Mouse (Mus musculus) lung, postnatal 14 days (tissue): Measurements from ENCODE around the gene Arhgap23.

Source experiments
- DNase-seq: peaks from one replicate; pipeline ENCODE4 v3.0.0; 2021

The Arhgap23 gene

DNA sequence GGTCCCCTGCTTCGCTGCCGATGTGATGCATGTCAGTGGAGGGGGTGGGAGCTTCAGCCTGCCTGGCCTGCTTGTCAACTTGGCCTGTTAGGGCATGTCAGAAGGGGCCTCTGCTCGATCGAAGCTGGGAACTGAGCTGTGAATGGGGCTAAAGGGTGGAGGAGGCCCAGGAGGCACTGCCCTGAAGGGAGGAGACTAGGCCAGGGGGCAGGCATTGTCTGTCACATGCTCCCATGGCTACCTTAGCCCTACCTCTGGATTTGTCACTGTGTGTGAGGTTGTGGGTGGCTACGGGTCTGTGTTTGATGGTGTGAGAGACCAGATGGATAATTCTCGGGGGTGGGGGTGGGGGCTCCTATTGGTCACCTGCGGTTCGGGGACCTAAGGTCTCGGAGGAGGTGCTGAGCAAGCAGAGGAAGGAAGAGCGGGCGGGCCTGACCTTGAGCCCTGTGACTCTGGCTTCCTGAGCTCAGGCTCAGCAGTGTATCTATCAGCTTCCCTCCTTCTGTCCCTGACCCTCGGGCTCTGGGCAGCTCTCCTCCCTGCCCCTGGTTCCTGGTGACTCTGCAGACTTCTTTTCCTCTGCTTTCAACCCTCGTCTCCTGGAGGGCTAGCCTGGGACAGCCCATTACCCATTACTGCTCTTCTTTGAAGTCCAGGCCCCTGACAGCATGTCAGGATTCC lies 20.6 kb downstream of the Arhgap23 start:
- DNase-seq = peak; percentile 36

DNA sequence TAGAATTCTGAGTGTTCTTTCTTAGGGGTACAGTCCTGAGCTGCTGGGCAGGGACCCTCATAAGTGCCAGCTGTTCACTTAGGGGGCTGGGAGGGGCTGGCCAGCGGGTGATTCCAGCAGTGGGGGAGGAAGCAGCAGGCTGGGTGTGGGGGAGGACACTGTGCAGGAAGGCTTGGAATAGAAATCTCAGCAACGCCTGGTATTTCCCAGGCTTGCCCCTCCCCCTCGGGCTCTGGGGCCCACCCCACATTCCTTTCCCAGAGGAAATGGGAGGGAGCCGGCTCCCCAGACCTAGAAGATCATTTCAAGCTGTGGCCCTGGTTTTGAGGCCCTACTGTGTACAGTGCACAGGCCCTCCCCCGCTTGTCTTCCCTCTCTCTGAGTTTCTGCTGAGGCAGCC lies 22.4 kb downstream of the Arhgap23 start:
- DNase-seq = peak; percentile 90

DNA sequence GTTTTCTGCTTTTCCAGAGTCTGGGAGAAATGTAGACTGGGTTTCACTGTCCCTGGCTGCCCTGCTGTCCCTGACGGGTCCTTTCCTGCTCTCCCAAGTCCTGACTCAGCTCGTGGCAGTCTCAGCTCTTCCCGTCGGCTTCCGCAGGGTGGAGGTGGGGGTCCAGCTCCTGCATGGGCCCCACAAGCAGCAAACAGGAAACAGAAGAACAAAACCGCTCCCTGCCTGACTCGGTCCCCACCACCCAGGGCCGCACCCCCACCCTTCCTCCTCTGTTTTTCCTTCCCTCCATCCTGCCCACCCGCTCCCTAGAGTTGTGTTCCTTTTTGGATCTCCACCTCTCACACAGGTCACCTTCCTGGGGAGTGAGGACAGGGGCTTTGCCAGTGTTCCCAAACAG lies 23.5 kb downstream of the Arhgap23 start:
- DNase-seq = peak; percentile 62

GRCm38 (mm10) chr11:97439935-97440334 lies 24.6 kb downstream of the Arhgap23 start:
- DNase-seq = peak; percentile 86

- peak; percentile 38 for DNase-seq
Measured at GRCm38 (mm10) chr11:97440441-97440881, 25.1 kb downstream of the Arhgap23 start.

DNA sequence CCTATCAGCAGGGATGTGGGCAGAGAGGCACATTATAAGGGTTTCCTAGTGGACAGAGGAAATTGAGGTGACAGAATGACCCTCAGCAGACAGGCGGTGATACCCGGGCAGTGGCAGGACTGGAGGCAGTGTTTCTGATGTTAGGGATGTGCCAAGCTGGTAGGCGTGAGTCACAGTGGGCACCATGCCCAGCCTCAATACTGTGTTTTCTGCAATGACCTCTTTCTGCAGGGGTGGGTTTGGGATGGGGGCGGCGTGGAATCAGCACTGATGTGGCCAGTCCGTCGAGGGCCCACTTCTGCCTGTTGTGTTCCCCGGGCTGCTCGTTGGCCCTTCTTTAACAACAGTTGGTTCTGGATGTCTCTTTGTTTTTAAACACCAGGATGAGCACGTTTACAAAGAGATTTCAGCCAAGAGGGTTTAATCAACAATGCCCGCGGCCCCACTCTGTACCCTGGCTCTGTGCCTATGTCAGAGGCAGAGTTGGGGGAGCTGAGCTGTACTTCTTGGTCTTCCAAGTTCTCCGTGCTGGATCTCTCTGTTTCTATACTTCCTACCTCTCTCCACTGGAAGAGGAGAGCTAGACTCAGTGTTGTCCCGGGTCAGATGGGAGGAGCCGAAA lies 25.8 kb downstream of the Arhgap23 start:
- DNase-seq = peak; percentile 62

- peak; percentile 56 for DNase-seq
Measured at GRCm38 (mm10) chr11:97441658-97442125, 26.4 kb downstream of the Arhgap23 start.

- no peak for DNase-seq
Measured at GRCm38 (mm10) chr11:97442891-97443675, 27.8 kb downstream of the Arhgap23 start.

DNA sequence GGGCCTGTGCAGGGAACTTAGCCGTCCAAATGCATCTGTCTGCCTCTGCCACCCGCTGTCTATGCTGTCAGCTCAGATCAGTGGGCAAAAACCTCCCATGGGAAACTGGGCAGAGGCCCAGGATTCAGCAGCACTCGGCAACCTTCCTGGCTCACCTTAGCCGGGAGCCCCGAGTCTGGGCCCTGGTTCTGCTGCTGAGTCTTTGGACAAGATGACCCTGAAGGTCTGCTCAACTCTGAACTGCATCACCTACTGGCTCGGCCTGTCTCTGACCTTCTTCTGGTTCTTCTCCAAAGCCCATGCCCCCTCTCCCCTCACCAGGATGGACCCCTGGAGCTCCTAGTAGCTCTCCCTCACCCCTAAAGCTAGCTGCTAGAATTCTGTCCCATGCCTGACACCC lies 30.3 kb downstream of the Arhgap23 start:
- DNase-seq = no peak

GRCm38 (mm10) chr11:97445999-97446511 lies 30.7 kb downstream of the Arhgap23 start:
- no peak for DNase-seq

GRCm38 (mm10) chr11:97447979-97448378 lies 32.6 kb downstream of the Arhgap23 start:
- DNase-seq = no peak

DNA sequence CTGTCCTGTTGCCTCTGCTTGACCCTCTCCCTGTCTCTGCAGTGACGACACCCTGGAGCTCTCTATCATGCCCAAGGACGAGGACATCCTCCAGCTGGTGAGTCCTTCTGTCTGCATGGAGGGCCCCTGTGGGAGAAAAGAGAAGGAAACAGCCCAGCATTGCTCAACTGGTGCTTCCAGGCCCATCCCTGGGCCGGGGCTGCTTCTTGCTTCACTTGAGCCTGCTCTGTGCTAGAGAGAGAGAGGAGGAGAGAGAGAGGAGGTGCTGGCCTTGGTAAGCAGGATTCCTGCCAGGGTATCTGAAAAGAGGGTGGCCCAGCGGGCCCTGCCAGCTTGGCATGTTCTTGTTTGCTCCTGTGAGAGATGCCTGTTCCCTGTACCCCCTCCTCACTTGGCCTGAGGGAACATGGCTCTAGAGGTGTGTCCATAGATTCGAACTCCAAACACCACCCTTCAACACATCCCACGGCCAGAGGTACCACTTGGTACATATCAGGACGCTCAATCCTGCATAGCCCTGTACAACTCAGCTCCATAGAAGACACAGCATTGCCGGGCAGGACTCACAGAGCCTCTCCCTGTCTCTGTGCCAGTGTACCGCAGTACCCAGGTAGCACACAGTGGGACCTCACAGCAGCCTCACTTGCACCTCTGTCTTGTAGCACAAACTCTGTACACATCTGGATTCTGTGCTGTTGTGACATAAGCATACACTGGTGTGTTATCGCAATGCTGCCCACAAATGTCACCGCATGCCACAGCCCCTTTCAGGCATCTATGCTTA lies 33.5 kb downstream of the Arhgap23 start:
- DNase-seq = peak; percentile 49

DNA sequence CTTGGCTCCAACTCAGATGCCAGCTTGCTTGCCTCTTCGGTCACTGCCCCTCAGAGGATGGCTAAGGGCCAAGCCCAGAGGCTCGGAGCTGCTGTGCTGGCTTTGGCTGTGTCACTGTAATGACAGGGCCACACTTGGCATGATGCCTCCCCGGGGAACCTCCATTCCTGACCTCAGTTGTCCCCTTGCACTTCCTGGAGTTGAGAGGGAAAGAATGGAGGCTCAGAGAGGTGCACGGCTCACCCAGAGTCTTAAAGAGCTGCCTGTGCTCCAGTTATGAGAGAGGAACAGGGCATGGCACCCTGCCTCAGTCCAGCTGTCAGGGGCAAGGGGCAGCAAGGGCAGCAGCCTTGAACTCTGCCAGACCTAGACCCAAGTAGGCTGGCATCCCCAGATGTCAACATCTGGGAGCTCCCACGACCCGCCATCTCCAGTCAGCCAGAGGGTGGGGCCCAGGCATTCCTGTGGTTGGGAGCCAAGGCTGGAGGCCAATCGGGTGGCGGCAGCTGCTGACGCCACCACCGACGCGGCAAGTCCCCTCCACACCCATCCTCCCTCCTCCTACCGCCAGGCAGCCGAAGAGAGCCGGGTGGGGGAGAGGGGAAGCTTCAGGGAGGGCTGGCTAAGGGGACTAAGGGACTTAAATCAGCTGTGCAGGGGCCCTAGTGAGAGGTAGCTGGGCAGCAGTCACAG lies 34.4 kb downstream of the Arhgap23 start:
- DNase-seq = peak; percentile 85

DNA sequence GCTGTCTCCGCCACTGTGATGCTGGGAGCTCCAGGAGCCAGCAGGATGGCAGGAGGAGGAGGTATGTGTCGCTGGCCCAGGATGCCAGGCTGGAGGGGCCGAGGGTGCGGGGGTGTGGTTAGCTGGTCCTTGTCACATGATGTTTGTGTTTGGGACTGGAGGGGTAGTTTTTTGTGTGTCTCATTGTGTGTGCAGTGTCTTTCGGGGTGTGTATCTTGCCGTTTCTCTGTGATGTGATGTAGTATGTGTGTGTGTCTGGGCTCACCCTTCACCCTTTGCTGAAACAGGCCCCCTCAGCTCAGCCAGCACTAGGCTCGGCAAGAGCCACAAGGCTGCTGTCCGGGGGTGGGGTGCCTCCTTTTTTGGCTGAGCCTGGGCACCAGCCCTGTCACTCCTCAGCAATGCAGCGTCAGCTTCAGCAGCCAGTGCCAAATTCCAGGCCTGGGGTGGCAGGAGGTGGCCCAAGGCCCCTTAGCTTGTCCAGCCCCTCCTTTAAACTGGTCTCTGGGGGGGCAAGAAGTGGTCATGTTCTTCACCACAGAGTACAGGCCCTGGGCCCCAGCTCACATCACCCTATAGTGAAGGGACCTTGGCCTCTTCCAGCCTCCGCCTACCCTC lies 35.1 kb downstream of the Arhgap23 start:
- peak; percentile 44 for DNase-seq

DNA sequence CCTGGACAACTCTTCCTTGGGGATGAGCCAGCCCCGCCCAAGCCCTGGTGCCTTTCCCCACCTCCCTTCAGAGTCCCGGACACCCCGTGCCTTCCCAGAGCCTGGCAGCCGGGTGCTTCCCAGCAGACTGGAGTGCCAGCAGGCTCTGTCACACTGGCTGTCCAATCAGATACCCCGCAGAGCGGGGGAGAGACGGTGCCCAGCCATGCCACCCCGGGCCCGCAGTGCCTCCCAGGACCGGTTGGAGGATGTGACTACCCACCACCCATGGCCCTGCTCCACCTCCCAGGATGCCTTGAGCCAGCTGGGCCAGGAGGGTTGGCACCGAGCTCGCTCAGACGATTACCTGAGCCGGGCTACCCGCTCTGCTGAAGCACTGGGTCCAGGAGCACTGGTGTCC lies 36.3 kb downstream of the Arhgap23 start:
- DNase-seq = no peak

- no peak for DNase-seq
Measured at GRCm38 (mm10) chr11:97457120-97457519, 41.8 kb downstream of the Arhgap23 start.

DNA sequence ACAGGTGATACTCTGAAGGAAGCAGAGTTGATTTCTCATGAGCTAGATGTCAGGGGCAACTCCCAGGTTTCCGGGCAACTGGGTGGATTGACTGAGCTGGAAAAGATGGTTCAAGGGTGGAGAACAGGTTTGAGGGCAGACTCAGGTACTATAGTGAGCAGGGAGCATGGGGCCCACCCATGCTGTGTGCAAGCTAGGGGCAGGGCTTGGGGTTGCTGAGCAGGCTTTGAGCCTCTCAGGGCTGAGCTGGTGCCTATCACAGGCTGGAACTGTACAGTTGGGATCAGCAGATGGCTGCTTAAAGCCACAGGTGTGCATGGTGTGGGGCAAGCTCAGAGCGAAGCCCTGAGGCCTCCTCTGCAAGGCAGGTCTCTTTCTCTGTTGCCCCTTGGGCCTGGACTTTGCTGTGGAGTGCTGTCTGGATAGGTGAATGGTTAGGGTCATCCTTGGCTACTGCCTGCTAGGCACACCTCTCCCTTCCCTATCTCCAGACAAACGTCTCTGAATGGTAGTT lies 46.0 kb downstream of the Arhgap23 start:
- no peak for DNase-seq

DNA sequence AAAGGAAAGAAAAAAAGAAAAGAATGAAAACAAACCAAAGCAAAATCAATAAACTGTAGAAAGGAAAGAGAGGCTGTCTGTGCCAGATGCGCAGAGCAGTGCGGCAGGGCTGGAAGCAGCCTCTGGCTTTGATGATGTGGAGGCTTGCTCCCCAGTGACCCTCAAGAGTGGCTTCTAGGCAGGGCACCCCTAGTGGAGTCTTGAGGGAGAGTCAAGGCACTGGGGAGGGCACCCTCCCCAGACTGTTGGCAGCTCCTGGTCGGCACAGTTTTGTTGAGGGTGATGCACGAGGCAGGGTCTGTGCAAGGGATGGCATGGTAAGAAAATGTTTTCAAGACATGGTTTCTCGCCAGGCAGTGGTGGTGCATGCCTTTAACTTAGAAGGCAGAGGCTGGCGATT lies 47.2 kb downstream of the Arhgap23 start:
- DNase-seq = no peak

- DNase-seq = no peak
Measured at GRCm38 (mm10) chr11:97463166-97463565, 47.8 kb downstream of the Arhgap23 start.

- DNase-seq = no peak
Measured at GRCm38 (mm10) chr11:97463991-97464390, 48.7 kb downstream of the Arhgap23 start.

GRCm38 (mm10) chr11:97465957-97466356 lies 50.6 kb downstream of the Arhgap23 start:
- no peak for DNase-seq
